Mouse (Mus musculus): Measurements from ENCODE around the gene Hapln1.

DNA sequence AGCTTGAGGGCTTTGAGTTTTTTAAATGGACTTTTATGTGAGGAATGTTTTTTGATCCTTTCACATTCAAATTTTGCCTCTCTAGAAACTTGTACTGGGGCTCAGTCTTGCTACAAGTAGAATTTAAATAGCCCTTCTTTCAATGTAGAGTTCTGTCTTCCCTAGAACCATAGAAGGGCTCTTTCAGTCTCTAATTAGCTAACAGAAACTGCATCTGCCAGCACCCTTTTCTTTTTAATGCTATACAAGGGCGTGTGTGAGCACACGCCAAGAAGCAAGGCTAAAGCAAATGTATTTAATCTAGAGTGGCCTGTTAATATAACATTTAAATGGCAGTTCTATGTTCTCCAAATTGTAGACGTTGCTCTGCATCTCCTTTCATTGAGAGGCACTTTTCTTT, 67.8 kb downstream of the Hapln1 start:
- no peak for TF ChIP-seq CTCF (IDR thresholded peaks at IDR 0.05; ENCODE audit: control insufficient read depth, insufficient read depth, insufficient replicate concordance, low read depth, low read length)
- TF ChIP-seq POLR2A (IDR thresholded peaks at IDR 0.05; ENCODE audit: control insufficient read depth, low read depth, low read length) = no peak
